Mouse (Mus musculus): ENCODE measurements around the gene Rad23a.

- TF ChIP-seq EP300 (IDR thresholded peaks at IDR 0.05; ENCODE audit: insufficient read depth, low read depth, low read length): no peak
- no peak for TF ChIP-seq POLR2A (IDR thresholded peaks at IDR 0.05; ENCODE audit: insufficient read depth, low read depth, low read length)
- no peak for TF ChIP-seq CTCF (IDR thresholded peaks at IDR 0.05)
These were observed 40.2 kb downstream of the Rad23a start, which contains the start of gene Nfix for GRCm38 (mm10) chr8:84799999-84800831.

All from heart, adult 2 months (tissue).